Mouse (Mus musculus) spleen, adult 2 months (tissue): ENCODE measurements around the gene Cs. TPM values are rescaled to one million over a fixed set of nuclear protein-coding genes. Genes with fewer than 3 reads are reported as not detected.
A peak's percentile ranks its signal among the peaks of the same experiment; 100 is the strongest.

Experiments used
- DNase-seq, 2 experiments: peaks; one replicate each; pipeline versions ENCODE4 v3.0.0 to v3.0.0-alpha.2; 2012 to 2021; ENCODE audit warnings: low spot score in 2 of 2, low read depth in 1 of 2
- H3K27ac ChIP-seq: fragments of 200-500 bp; 2 replicates; pipeline ENCODE4 v1.5.1; 2012; ENCODE audit warnings: low read length, inconsistent platforms; ENCODE audit not compliant: insufficient read depth
- H3K27me3 ChIP-seq: fragments of 200-500 bp; 2 replicates; pipeline ENCODE4 v1.6.1; 2012; ENCODE audit warnings: mild to moderate bottlenecking, moderate library complexity, low read length, inconsistent platforms; ENCODE audit not compliant: control insufficient read depth, insufficient read depth
- H3K36me3 ChIP-seq: fragments of 200-500 bp; 2 replicates; pipeline ENCODE4 v1.6.1; 2012; ENCODE audit warnings: mild to moderate bottlenecking, low read length, inconsistent platforms; ENCODE audit not compliant: control insufficient read depth, insufficient read depth
- H3K4me1 ChIP-seq: fragments of 200-500 bp; 2 replicates; pipeline ENCODE4 v1.6.1; 2011; ENCODE audit warnings: inconsistent platforms; ENCODE audit not compliant: control insufficient read depth, insufficient read depth, insufficient read length
- H3K4me3 ChIP-seq: fragments of 200-500 bp; 2 replicates; pipeline ENCODE4 v1.5.1; 2011; ENCODE audit warnings: mild to moderate bottlenecking, inconsistent platforms; ENCODE audit not compliant: insufficient read depth, insufficient read length; ENCODE audit errors: extremely low read depth
- CTCF ChIP-seq: fragments of 200-500 bp; IDR thresholded peaks from 2 replicates; pipeline ENCODE4 v1.5.1; 2011; ENCODE audit warnings: mild to moderate bottlenecking, inconsistent platforms; ENCODE audit not compliant: insufficient read depth, insufficient read length, insufficient replicate concordance; ENCODE audit errors: extremely low read depth
- POLR2A ChIP-seq: fragments of 200-500 bp; IDR thresholded peaks from 2 replicates; pipeline ENCODE4 v1.6.1; 2011; ENCODE audit warnings: low read depth, low read length, inconsistent platforms
- WGBS: fragments of 180-500 bp; shearing (Covaris S2); methylation state at CpG from one replicate; pipeline ENCODE4 v1.1.7; 2018; 5-methylcytosine and 5-hydroxymethylcytosine counted together
- polyA plus RNA-seq: library from polyadenylated mRNA; depleted of rRNA; stranded (reverse); fragments of >200 nt; gene quantifications from 2 replicates; pipeline ENCODE4 v1.2.3, GENCODE M21; 2012

Gene Cs
- polyA plus RNA-seq, 1 experiment, result 70.4 TPM

DNA sequence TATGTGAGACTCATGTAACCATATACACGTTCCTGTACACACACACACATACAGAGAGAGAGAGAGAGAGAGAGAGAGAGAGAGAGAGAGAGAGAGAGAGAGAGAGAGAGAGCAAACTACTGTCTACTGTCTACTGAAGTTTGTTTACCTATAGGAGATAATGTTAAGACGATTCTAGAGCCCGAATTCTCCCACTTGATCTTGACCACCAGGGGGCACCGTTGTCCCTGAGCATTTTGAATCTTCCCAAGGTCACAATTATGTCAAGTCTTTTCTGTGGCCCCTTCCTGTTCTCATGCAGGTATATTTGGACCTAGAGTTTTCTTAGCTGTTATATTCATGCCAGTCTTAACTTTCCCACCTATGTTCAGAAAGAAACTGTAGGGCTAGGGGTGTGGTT is 2.0 kb upstream of the Cs start:
- no peak for TF ChIP-seq POLR2A
- peak; percentile 72; the same call in 1 of the 2 replicates for TF ChIP-seq CTCF
- Histone ChIP-seq H3K4me1 (peaks cover 2% of the 10 kb centered on the region; the same call in 1 of the 2 replicates), H3K36me3 (no peaks in the 10 kb centered on the region), H3K27ac (no peak overlapping the region), H3K4me3 (no peak overlapping the region), H3K27me3 (no peaks in the 10 kb centered on the region)
- 4% methylated on average over 4 of the region's 4 CpGs for WGBS
- DNase-seq, result peak; percentile 71 to 83

DNA sequence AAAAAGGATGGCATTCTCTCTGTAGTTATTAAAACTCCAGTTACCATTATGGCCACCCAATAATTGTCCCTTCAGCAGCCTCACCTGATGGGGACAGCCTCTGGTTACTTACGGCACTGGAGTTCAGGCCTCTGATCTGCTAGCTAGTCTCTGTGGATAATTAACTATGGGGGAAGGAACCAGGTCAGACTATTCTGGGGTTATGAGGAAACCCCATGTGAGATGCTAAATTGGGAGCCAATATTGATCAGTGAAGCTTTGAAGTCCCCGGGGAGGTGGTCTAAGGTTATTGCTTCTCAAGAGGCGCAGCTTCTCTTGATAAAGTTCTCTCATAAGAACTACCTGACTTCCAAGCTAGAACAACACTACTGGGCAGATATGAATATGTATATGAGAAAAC is 1.3 kb upstream of the Cs start:
- Histone ChIP-seq H3K27me3 (no peaks in the 10 kb centered on the region), H3K4me1 (peaks cover 2% of the 10 kb centered on the region; the same call in 1 of the 2 replicates), H3K36me3 (no peaks in the 10 kb centered on the region), H3K4me3 (no peak overlapping the region), H3K27ac (no peak overlapping the region)
- 93% methylated on average over 3 of the region's 3 CpGs for WGBS
- DNase-seq, result no peak
- TF ChIP-seq POLR2A (no peak), CTCF (no peak)

DNA sequence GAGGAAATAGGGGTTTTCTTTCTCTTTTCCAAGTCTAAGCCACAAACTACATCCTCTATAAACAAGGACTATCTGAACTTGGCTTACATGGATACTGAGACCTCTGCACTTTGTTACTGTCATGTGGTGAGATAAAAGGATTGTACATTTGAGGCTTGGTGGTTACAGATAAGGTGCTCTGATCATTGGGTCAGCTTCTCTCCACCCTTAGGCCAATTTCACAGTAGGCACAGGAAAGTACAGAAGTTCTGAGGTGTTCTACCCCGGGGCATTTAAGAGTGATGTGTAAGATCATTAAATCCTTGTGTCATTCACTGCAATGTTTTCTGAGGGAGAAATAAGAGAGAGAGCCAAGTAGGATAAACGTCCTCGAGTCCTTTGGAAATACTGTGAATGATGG is 937 bp upstream of the Cs start:
- TF ChIP-seq POLR2A (no peak), CTCF (no peak)
- WGBS, result 76% methylated on average over 3 of the region's 3 CpGs
- no peaks in the 10 kb centered on the region for H3K36me3 ChIP-seq
- H3K4me1 ChIP-seq, result peaks cover 2% of the 10 kb centered on the region; the same call in 1 of the 2 replicates
- H3K4me3 ChIP-seq, result no peak overlapping the region
- H3K27me3 ChIP-seq, result no peaks in the 10 kb centered on the region
- DNase-seq, result no peak
- no peak overlapping the region for H3K27ac ChIP-seq

DNA sequence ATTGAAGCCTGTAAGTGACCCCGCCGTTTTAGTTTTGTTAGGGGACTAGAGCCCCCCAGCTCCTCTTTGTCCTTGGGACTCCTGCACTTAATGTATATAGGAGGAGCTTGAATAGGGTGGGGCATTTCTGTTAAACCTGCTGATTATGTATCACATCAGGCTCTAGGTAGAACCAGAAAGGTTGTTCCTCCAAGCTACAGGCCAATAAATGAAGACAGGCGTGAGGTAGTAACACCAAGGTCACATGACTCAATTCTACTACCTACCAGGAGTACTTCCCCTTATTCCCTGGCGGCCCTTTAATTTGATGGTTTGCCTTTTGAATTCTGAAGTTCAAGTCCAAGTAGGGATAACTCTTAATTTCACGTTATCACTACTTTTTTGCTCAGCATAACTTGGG is 881 bp downstream of the Cs start:
- Histone ChIP-seq H3K4me3 (peak overlapping the region; percentile 90), H3K4me1 (peaks cover 2% of the 10 kb centered on the region; the same call in 1 of the 2 replicates), H3K27me3 (no peaks in the 10 kb centered on the region), H3K36me3 (no peaks in the 10 kb centered on the region), H3K27ac (peak overlapping the region; percentile 92)
- TF ChIP-seq POLR2A (no peak), CTCF (no peak)
- peak in 1 of 2 experiments; percentile 37 for DNase-seq
- 12% methylated on average over 5 of the region's 5 CpGs for WGBS

DNA sequence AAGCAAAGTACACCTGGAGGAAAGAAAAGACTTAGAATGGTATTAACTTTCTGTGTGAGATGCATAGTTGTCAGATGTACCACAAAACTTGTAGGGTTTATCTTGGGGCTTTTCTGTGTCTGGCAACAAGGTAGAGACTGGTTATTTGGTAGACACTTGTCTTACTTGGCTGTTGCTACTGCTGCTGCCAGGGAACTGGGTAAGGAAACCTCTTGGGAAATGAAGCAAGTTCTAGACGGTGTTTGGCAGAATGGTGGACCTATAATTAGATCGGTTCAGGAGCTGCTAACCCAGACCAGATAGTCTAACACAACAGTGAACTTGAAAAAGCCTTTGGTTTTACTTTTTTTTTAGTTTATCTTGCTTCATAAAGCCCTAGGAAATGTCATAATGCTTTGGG is 1.4 kb downstream of the Cs start:
- Histone ChIP-seq H3K4me3 (no peak overlapping the region), H3K27me3 (no peaks in the 10 kb centered on the region), H3K27ac (no peak overlapping the region), H3K36me3 (no peaks in the 10 kb centered on the region), H3K4me1 (peaks cover 4% of the 10 kb centered on the region; the same call in 1 of the 2 replicates)
- 52% methylated on average over 2 of the region's 2 CpGs for WGBS
- no peak for DNase-seq
- TF ChIP-seq POLR2A, result no peak
- TF ChIP-seq CTCF, result no peak

DNA sequence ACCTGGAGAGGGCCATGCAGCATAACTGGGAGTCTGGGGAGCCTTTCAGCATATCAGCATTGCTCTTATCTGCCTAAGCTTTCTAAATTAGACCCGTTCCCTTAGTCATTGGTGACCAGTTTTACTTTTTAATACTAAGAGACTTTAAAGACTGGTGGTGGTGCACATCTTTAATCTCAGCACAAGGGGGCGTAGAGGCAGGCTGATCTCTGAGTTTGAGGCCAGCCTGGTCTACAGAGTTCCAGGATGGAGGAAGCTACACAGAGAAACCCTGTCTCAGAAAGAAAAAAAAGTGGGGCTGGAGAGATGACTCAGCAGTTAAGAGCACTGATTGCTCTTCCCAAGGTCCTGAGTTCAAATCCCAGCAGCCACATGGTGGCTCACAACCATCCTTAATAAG is 2.7 kb downstream of the Cs start:
- H3K27ac ChIP-seq, result no peak overlapping the region
- TF ChIP-seq CTCF (no peak), POLR2A (no peak)
- H3K4me1 ChIP-seq, result peaks cover 10% of the 10 kb centered on the region; the same call in 1 of the 2 replicates
- no peaks in the 10 kb centered on the region for H3K36me3 ChIP-seq
- WGBS, result 76% methylated on average over 2 of the region's 2 CpGs
- H3K27me3 ChIP-seq, result no peaks in the 10 kb centered on the region
- no peak overlapping the region for H3K4me3 ChIP-seq
- DNase-seq, result no peak

DNA sequence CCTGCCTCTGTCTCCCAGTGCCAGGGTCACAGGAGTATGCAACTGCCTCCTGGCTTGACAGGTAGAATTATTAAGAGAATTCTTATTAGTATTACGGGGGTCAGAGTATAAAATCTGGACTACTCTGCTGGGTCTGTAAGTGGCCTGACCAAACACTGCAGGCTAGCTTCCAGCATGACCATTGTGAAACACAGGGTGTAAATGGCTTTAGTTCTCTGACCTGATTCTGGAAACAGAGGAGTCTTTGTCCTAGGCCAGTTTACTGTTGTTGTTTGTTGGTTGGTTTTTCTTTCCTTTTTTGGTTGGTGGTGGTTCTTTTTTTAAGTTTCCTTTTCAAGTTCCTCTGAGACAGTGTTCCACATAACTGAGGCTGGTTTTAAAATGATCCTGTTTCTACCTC is 5.9 kb downstream of the Cs start:
- Histone ChIP-seq H3K36me3 (no peaks in the 10 kb centered on the region), H3K4me3 (no peak overlapping the region), H3K27me3 (no peaks in the 10 kb centered on the region), H3K27ac (no peak overlapping the region), H3K4me1 (peaks cover 8% of the 10 kb centered on the region; the same call in 1 of the 2 replicates)
- TF ChIP-seq POLR2A (no peak), CTCF (no peak)
- no peak for DNase-seq
- 95% methylated on average over 1 of the region's 1 CpGs for WGBS
